Mouse (Mus musculus): ENCODE data around the gene Akap13. TPM values are rescaled to one million over a fixed set of nuclear protein-coding genes. Genes with fewer than 3 reads are reported as not detected.

The Akap13 gene
- total and polyA plus RNA-seq, 2 experiments, result 8.5 to 92.1 TPM

DNA sequence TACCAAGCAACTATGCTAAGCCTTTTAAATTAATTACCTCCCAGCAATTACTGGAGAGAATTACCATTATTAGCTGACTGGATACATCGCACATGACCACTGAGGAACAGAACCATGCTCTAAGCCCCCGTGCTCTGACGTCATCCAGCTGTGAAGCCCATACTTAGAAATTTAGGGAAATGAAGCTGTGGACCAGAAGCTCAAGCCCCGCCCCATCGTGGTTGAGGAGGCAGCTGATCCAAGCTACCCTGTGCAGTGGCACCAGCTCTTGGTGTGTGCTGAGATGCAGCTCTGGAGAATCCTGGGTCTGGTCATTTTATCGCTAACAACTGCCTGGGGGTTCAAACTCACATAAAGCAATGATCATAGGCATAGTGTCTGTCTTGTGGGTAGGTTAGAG is 41.4 kb upstream of the Akap13 start:
- WGBS, result 82% methylated on average over 6 of the region's 6 CpGs
- no peak overlapping the region for H3K4me3 ChIP-seq (ENCODE audit: insufficient read depth, low read depth, low read length)
- H3K9ac ChIP-seq (ENCODE audit: low read depth, low read length), result no peak overlapping the region
- H3K36me3 ChIP-seq (ENCODE audit: control insufficient read depth, insufficient read depth, low read length), result no peaks in the 10 kb centered on the region
- H3K4me1 ChIP-seq (ENCODE audit: control insufficient read depth, insufficient read depth, low read length), result peaks cover 8% of the 10 kb centered on the region
- no peak for TF ChIP-seq POLR2A (IDR thresholded peaks at IDR 0.05; ENCODE audit: extremely low read depth, insufficient read depth, low read length)
- TF ChIP-seq CTCF (IDR thresholded peaks at IDR 0.05; ENCODE audit: low read depth, low read length), result no peak
- no peaks in the 10 kb centered on the region for H3K79me2 ChIP-seq (ENCODE audit: control insufficient read depth, insufficient read depth, low read length)
- no peaks in the 10 kb centered on the region for H3K27me3 ChIP-seq (ENCODE audit: control insufficient read depth, insufficient read depth, low read length)
- DNase-seq (ENCODE audit: extremely low read depth, low read depth, low spot score), result no peak
- H3K27ac ChIP-seq (replicated peaks; ENCODE audit: insufficient read depth, low read depth, low read length), result no peak overlapping the region

DNA sequence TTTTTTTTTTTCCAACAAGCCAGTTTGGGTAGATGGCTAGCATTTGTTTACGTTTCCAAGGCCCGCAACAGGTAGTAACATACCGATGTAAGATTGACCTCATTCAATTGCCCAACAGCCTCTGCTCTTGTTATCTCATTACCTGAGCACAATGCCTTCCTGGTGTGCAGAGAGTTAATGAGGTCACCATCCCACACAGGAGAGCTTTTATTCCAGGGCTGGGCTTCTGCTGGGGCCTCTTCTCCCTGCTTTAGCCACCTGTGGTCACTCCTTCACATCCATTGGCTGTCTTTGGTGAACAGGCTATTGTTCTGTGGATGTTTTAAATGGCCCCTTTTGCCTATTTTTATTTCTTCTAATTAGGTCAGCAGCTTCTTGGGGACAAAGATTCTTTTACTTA is 41.0 kb upstream of the Akap13 start:
- Histone ChIP-seq H3K79me2 (ENCODE audit: control insufficient read depth, insufficient read depth, low read length) (no peaks in the 10 kb centered on the region), H3K9ac (ENCODE audit: low read depth, low read length) (no peak overlapping the region), H3K4me1 (ENCODE audit: control insufficient read depth, insufficient read depth, low read length) (peaks cover 8% of the 10 kb centered on the region), H3K27me3 (ENCODE audit: control insufficient read depth, insufficient read depth, low read length) (no peaks in the 10 kb centered on the region), H3K27ac (replicated peaks; ENCODE audit: insufficient read depth, low read depth, low read length) (no peak overlapping the region), H3K36me3 (ENCODE audit: control insufficient read depth, insufficient read depth, low read length) (no peaks in the 10 kb centered on the region), H3K4me3 (ENCODE audit: insufficient read depth, low read depth, low read length) (no peak overlapping the region)
- TF ChIP-seq CTCF (IDR thresholded peaks at IDR 0.05; ENCODE audit: low read depth, low read length), result no peak
- DNase-seq (ENCODE audit: extremely low read depth, low read depth, low spot score), result no peak
- WGBS, result 66% methylated on average over 3 of the region's 3 CpGs

DNA sequence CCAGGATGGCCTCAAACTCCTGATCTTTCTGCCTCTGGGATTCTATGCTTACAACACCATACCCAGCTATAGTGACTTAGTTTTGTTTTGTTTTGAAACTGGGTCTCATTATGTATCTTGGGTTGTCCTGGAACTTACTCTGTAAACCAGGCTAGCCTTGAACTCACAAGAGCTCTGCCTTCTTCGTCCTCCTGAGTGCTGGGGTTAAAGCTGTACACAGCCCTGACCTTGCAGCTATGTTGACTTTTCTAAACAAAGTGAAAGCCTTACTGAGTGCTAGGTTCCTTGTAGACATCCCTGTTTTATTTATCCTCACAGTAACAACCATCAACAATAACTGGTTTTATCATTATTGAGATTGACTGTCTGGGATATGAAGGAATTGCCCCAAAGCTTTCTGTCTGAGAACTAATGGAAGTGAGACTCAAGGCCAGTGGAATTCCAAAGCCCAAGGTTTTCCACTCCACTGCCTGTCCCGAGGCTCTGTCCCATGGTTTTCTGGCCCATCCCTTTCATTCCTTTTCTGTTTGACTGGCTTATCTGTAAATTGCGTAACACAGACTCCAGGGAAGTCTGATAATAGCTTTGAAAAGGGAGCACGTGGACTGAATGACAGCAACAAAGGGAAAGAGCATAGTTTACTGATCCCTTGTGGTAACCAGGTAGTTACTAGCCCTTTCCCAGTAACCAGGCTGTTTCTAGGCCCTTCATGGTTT is 40.0 kb upstream of the Akap13 start:
- no peak overlapping the region for H3K9ac ChIP-seq (ENCODE audit: low read depth, low read length)
- peak; percentile 95 for DNase-seq (ENCODE audit: extremely low read depth, low read depth, low spot score)
- 7% methylated on average over 4 of the region's 4 CpGs for WGBS

DNA sequence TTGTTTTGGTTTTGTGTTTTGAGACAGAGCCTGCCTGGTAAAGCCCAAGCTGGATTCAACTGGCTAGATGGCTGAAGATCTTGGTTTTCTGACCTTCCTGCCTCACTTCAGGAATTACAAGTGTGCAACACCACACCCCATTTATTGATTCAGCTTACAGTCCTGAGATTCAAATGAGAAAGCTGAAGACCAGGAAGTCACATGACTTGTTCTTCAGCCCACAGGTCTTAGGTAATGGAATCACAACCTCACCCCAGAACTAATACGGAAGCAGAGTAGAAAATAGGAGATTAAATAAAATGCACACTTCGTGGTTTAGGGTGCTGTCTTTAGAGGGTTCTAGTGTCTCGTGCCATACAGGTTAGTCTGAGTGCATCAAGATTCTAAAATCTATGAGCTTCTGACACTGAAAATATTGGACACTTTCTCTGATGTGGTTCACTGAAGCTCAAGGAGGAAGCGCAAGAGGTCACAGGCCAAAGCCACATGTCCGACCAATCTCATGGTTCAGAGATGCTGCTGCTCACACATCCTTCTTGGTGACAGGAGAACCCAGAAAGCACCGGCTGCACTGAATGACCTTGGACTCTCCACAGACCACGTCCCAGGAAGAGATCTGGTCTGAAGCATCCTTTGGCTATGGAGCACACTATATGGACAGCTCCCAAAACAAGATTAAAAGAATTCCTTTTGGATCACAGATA is 39.3 kb upstream of the Akap13 start:
- TF ChIP-seq POLR2A (IDR thresholded peaks at IDR 0.05; ENCODE audit: extremely low read depth, insufficient read depth, low read length) (no peak), CTCF (IDR thresholded peaks at IDR 0.05; ENCODE audit: low read depth, low read length) (no peak)
- Histone ChIP-seq H3K36me3 (ENCODE audit: control insufficient read depth, insufficient read depth, low read length) (no peaks in the 10 kb centered on the region), H3K9ac (ENCODE audit: low read depth, low read length) (no peak overlapping the region), H3K4me1 (ENCODE audit: control insufficient read depth, insufficient read depth, low read length) (peaks cover 8% of the 10 kb centered on the region), H3K79me2 (ENCODE audit: control insufficient read depth, insufficient read depth, low read length) (no peaks in the 10 kb centered on the region), H3K27me3 (ENCODE audit: control insufficient read depth, insufficient read depth, low read length) (no peaks in the 10 kb centered on the region), H3K27ac (replicated peaks; ENCODE audit: insufficient read depth, low read depth, low read length) (peak overlapping the region; percentile 52), H3K4me3 (ENCODE audit: insufficient read depth, low read depth, low read length) (no peak overlapping the region)
- WGBS, result 72% methylated on average over 7 of the region's 7 CpGs
- no peak for DNase-seq (ENCODE audit: extremely low read depth, low read depth, low spot score)

More for the DNA sequence above, 40.0 kb upstream of the Akap13 start:
- Histone ChIP-seq H3K4me1 (ENCODE audit: control insufficient read depth, insufficient read depth, low read length) (peaks cover 8% of the 10 kb centered on the region), H3K27me3 (ENCODE audit: control insufficient read depth, insufficient read depth, low read length) (no peaks in the 10 kb centered on the region), H3K36me3 (ENCODE audit: control insufficient read depth, insufficient read depth, low read length) (no peaks in the 10 kb centered on the region), H3K79me2 (ENCODE audit: control insufficient read depth, insufficient read depth, low read length) (no peaks in the 10 kb centered on the region), H3K27ac (replicated peaks; ENCODE audit: insufficient read depth, low read depth, low read length) (peak overlapping the region; percentile 52), H3K4me3 (ENCODE audit: insufficient read depth, low read depth, low read length) (no peak overlapping the region)
- TF ChIP-seq POLR2A (IDR thresholded peaks at IDR 0.05; ENCODE audit: extremely low read depth, insufficient read depth, low read length), result no peak
- TF ChIP-seq CTCF (IDR thresholded peaks at IDR 0.05; ENCODE audit: low read depth, low read length), result no peak

DNA sequence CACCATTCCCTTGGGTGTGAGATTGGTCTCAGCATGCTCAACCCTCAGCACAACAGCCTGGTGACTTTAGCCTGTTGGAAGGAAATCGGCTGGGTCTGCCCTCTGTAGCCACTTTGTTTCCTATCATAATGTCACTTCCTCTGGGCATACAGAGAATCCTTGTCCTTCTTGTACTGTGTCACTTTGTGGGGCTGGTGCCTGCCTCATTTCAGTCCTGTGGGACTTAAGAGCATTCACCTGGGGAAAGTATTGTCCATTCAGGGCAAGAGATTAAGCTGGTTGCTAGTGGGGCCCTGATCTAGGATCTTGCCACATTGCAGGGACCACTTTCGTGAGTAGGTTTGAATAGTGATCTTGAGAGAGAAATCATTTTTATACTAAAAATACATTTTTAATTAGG is 34.4 kb upstream of the Akap13 start:
- Histone ChIP-seq H3K27ac (replicated peaks; ENCODE audit: insufficient read depth, low read depth, low read length) (no peak overlapping the region), H3K36me3 (ENCODE audit: control insufficient read depth, insufficient read depth, low read length) (no peaks in the 10 kb centered on the region), H3K79me2 (ENCODE audit: control insufficient read depth, insufficient read depth, low read length) (no peaks in the 10 kb centered on the region), H3K4me1 (ENCODE audit: control insufficient read depth, insufficient read depth, low read length) (peaks cover under 1% of the 10 kb centered on the region; the same call in 1 of the 2 replicates), H3K27me3 (ENCODE audit: control insufficient read depth, insufficient read depth, low read length) (no peaks in the 10 kb centered on the region), H3K4me3 (ENCODE audit: insufficient read depth, low read depth, low read length) (no peak overlapping the region), H3K9ac (ENCODE audit: low read depth, low read length) (no peak overlapping the region)
- DNase-seq (ENCODE audit: extremely low read depth, low read depth, low spot score), result no peak
- no peak for TF ChIP-seq POLR2A (IDR thresholded peaks at IDR 0.05; ENCODE audit: extremely low read depth, insufficient read depth, low read length)
- no peak for TF ChIP-seq CTCF (IDR thresholded peaks at IDR 0.05; ENCODE audit: low read depth, low read length)
- 81% methylated on average over 2 of the region's 2 CpGs for WGBS

DNA sequence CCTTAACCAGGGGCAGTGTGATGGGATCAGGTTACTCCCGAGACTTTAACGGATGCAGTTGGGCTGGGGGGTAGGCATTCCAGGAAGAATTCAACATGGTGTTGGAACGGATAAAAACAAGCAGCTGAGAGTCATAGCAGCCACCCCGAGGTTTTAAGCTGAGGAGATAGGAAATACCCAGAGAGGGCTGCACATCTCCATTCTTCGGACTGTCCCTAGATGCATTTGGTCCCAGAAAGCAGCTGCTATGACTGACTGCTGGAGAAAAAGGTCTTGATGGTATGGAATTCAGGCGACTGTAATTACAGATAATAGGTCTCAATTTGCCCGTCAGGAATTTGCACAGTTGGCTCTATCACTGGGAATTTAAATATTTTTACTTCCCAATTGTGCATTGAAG is 31.2 kb upstream of the Akap13 start:
- no peak overlapping the region for H3K9ac ChIP-seq (ENCODE audit: low read depth, low read length)
- 77% methylated on average over 7 of the region's 7 CpGs for WGBS

More for the DNA sequence above, 31.2 kb upstream of the Akap13 start:
- DNase-seq (ENCODE audit: extremely low read depth, low read depth, low spot score), result no peak
- Histone ChIP-seq H3K4me1 (ENCODE audit: control insufficient read depth, insufficient read depth, low read length) (no peaks in the 10 kb centered on the region), H3K79me2 (ENCODE audit: control insufficient read depth, insufficient read depth, low read length) (no peaks in the 10 kb centered on the region), H3K27me3 (ENCODE audit: control insufficient read depth, insufficient read depth, low read length) (no peaks in the 10 kb centered on the region), H3K27ac (replicated peaks; ENCODE audit: insufficient read depth, low read depth, low read length) (no peak overlapping the region), H3K4me3 (ENCODE audit: insufficient read depth, low read depth, low read length) (no peak overlapping the region), H3K36me3 (ENCODE audit: control insufficient read depth, insufficient read depth, low read length) (no peaks in the 10 kb centered on the region)
- TF ChIP-seq POLR2A (IDR thresholded peaks at IDR 0.05; ENCODE audit: extremely low read depth, insufficient read depth, low read length) (no peak), CTCF (IDR thresholded peaks at IDR 0.05; ENCODE audit: low read depth, low read length) (no peak)
